8 mouse cellular contexts compared by ENCODE assay signal in genomic region chr6:129532556-129532941, GRCm38 (mm10). TPM values are rescaled to one million over a fixed set of nuclear protein-coding genes. Genes with fewer than 3 reads are reported as not detected.
DNase-seq lines count a peak whose midpoint lies in the region; ATAC-seq and TF ChIP-seq lines count a peak whose summit lies in the region.

No protein-coding gene starts in this region.

- peaks cover 2 to 4% of the 10 kb centered on the region in 2 experiments; a peak in 1 of 4 replicates for H3K27me3 ChIP-seq in MEL (ENCODE audit: control insufficient read depth in 1 of 2, insufficient read depth in 2 of 2, low read length in 2 of 2)
- H3K27me3 ChIP-seq in forebrain, postnatal 0 days (ENCODE audit: insufficient read depth, low read length): no peaks in the 10 kb centered on the region
- no peaks in the 10 kb centered on the region for H3K27me3 ChIP-seq in lung, embryonic 16.5 days (ENCODE audit: control insufficient read depth, insufficient read depth, low read depth, low read length)

- no peak for TF ChIP-seq CTCF in MEL (IDR thresholded peaks at IDR 0.05 in 2 of 3, conservative IDR thresholded peaks at IDR 0.05 in 1 of 3; ENCODE audit: control insufficient read depth in 1 of 3, insufficient read depth in 1 of 3, low read depth in 2 of 3, low read length in 3 of 3, poor library complexity in 1 of 3, severe bottlenecking in 1 of 3)
- TF ChIP-seq CTCF in forebrain, postnatal 0 days (IDR thresholded peaks at IDR 0.05; ENCODE audit: low read depth): peak; percentile 47
- peak; percentile 51 for TF ChIP-seq CTCF in layer of hippocampus, adult 2 months (conservative IDR thresholded peaks at IDR 0.05)
- no peak for TF ChIP-seq CTCF in olfactory bulb, adult 2 months (IDR thresholded peaks at IDR 0.05; ENCODE audit: insufficient read depth, low read depth, low read length)

- peak overlapping the region; percentile 85 for H3K9ac ChIP-seq in MEL (ENCODE audit: control insufficient read depth, low read depth, low read length, poor library complexity, severe bottlenecking)
- H3K9ac ChIP-seq in forebrain, postnatal 0 days: peak overlapping the region; percentile 92
- H3K9ac ChIP-seq in lung, embryonic 16.5 days (ENCODE audit: low read length): peak overlapping the region; percentile 30; the same call in 1 of the 2 replicates

- H3K27ac ChIP-seq in MEL (ENCODE audit: control insufficient read depth, low read depth, low read length): no peak overlapping the region
- peak overlapping the region; percentile 91 for H3K27ac ChIP-seq in forebrain, postnatal 0 days (ENCODE audit: low read depth, low read length)
- H3K27ac ChIP-seq in layer of hippocampus, adult 2 months: peak overlapping the region; percentile 99
- H3K27ac ChIP-seq in lung, embryonic 16.5 days (ENCODE audit: low read length): peak overlapping the region; percentile 4; the same call in 1 of the 2 replicates
- peak overlapping the region; percentile 99 for H3K27ac ChIP-seq in olfactory bulb, adult 2 months (ENCODE audit: insufficient read depth, low read depth, low read length)

- 22% methylated on average over 7 of the region's 7 CpGs for WGBS in forebrain, postnatal 0 days
- WGBS in lung, embryonic 16.5 days: 26% methylated on average over 7 of the region's 7 CpGs
- 15% methylated on average over 7 of the region's 7 CpGs for WGBS in olfactory bulb, adult 2 months

- H3K4me2 ChIP-seq in forebrain, postnatal 0 days (ENCODE audit: low read depth): peak overlapping the region; percentile 73
- H3K4me2 ChIP-seq in lung, embryonic 16.5 days (ENCODE audit: low read depth, low read length): peak overlapping the region; percentile 83

- no peak for TF ChIP-seq POLR2A in MEL (IDR thresholded peaks at IDR 0.05; ENCODE audit: control insufficient read depth in 1 of 2, insufficient read depth in 1 of 2, low read depth in 1 of 2, low read length in 2 of 2, poor library complexity in 1 of 2)
- TF ChIP-seq POLR2A in olfactory bulb, adult 2 months (IDR thresholded peaks at IDR 0.05; ENCODE audit: insufficient read depth, low read depth, low read length): no peak

- H3K9me3 ChIP-seq in MEL (replicated peaks; ENCODE audit: insufficient read depth, low read length): no peaks in the 10 kb centered on the region
- no peaks in the 10 kb centered on the region for H3K9me3 ChIP-seq in forebrain, postnatal 0 days (ENCODE audit: low read length)
- H3K9me3 ChIP-seq in lung, embryonic 16.5 days (ENCODE audit: control insufficient read depth, low read length): no peaks in the 10 kb centered on the region

- peaks cover 11 to 17% of the 10 kb centered on the region in 2 experiments for H3K4me1 ChIP-seq in MEL (ENCODE audit: control insufficient read depth in 1 of 2, insufficient read depth in 2 of 2, low read length in 2 of 2)
- H3K4me1 ChIP-seq in forebrain, postnatal 0 days (ENCODE audit: insufficient read depth): peaks cover 17% of the 10 kb centered on the region
- H3K4me1 ChIP-seq in lung, embryonic 16.5 days (replicated peaks; ENCODE audit: control insufficient read depth, insufficient read depth, low read length): peaks cover 20% of the 10 kb centered on the region
- peaks cover 2% of the 10 kb centered on the region; the same call in 1 of the 2 replicates for H3K4me1 ChIP-seq in olfactory bulb, adult 2 months (ENCODE audit: control insufficient read depth, insufficient read depth, low read length)

- TF ChIP-seq EP300 in MEL (IDR thresholded peaks at IDR 0.05; ENCODE audit: low read depth in 1 of 2, low read length in 2 of 2): no peak

- DNase-seq in MEL (ENCODE audit: low read depth, low spot score): peak; percentile 37
- peak; percentile 68 for DNase-seq in cerebellum, adult 11-12 months
- DNase-seq in forebrain, postnatal 0 days: no peak
- peak; percentile 83 for DNase-seq in heart, postnatal 4 days
- no peak for DNase-seq in layer of hippocampus, adult 2 months (ENCODE audit: low spot score in 2 of 2)
- DNase-seq in thymus, postnatal 36 days: no peak

- no peak for TF ChIP-seq RAD21 in MEL (IDR thresholded peaks at IDR 0.05; ENCODE audit: low read depth, low read length)

- peak; percentile 40 for ATAC-seq in forebrain, postnatal 0 days
- ATAC-seq in lung, embryonic 16.5 days (ENCODE audit: low read depth): peak; percentile 56

- peaks cover 27% of the 10 kb centered on the region for H3K79me2 ChIP-seq in MEL (ENCODE audit: control insufficient read depth, insufficient read depth, low read length, poor library complexity)

- H3K36me3 ChIP-seq in MEL (ENCODE audit: control insufficient read depth in 1 of 2, insufficient read depth in 2 of 2, low read length in 2 of 2): peaks cover 0 to 13% of the 10 kb centered on the region in 2 experiments; a peak in 3 of 4 replicates
- peaks cover 3% of the 10 kb centered on the region; the same call in 1 of the 2 replicates for H3K36me3 ChIP-seq in forebrain, postnatal 0 days (ENCODE audit: insufficient read depth)
- H3K36me3 ChIP-seq in lung, embryonic 16.5 days (ENCODE audit: control insufficient read depth, insufficient read depth, low read length): no peaks in the 10 kb centered on the region

- peak overlapping the region; percentile 95 to 96 for H3K4me3 ChIP-seq in MEL (ENCODE audit: control insufficient read depth in 1 of 2, insufficient read depth in 1 of 2, low read depth in 2 of 2, low read length in 2 of 2)
- H3K4me3 ChIP-seq in forebrain, postnatal 0 days (ENCODE audit: low read depth, low read length): peak overlapping the region; percentile 91
- peak overlapping the region; percentile 87 for H3K4me3 ChIP-seq in layer of hippocampus, adult 2 months
- H3K4me3 ChIP-seq in lung, embryonic 16.5 days (ENCODE audit: low read length): peak overlapping the region; percentile 67
- peak overlapping the region; percentile 97 for H3K4me3 ChIP-seq in olfactory bulb, adult 2 months (ENCODE audit: insufficient read depth, low read depth, low read length)

TF ChIP-seq in MEL, 35 proteins besides CTCF, POLR2A, EP300 and RAD21 (continues in another document):
- TF ChIP-seq UBTF (IDR thresholded peaks at IDR 0.05; ENCODE audit: borderline replicate concordance, insufficient read depth, low read depth, low read length) (no peak), CHD2 (IDR thresholded peaks at IDR 0.05; ENCODE audit: low read length) (no peak)

RNA-seq across cellular contexts. Expression of gene Gabarapl1, which starts 0.4 kb away (rescaled TPM):
- total RNA-seq in MEL (2012; rRNA removed): 61.3 and 65.7 TPM in 2 replicates
- 10 to 100 TPM in 1 of 2 experiments, not detected in 1; 99.5 TPM for polyA plus RNA-seq in MEL (2012; ENCODE audit: insufficient read depth in 1 of 2, insufficient read length in 2 of 2, low read depth in 1 of 2, low replicate concordance in 2 of 2, missing spikeins in 1 of 2)
- 275 and 288 TPM in 2 replicates for total RNA-seq in forebrain, postnatal 0 days (2014; rRNA removed)
- 243 and 276 TPM in 2 replicates for polyA plus RNA-seq in forebrain, postnatal 0 days (2015; fragmentation: Nextera tagmentation; extraction: Ambion mirVana)
- total RNA-seq in heart, postnatal 4 days (2021): 10 to 100 TPM; 40.0 to 40.2 TPM
- 100 to 1,000 TPM; 675 to 689 TPM for total RNA-seq in layer of hippocampus, adult 2 months (2021)
- 48.0 and 48.3 TPM in 2 replicates for polyA plus RNA-seq in lung, embryonic 16.5 days (2015; fragmentation: Nextera tagmentation; extraction: Ambion mirVana)
- 169 TPM in 1 of 2 replicates, not detected in the other for polyA plus RNA-seq in olfactory bulb, adult 2 months (2012; ENCODE audit: insufficient read depth, insufficient read length, low replicate concordance, missing spikeins)

RNA-seq across cellular contexts. Expression of gene Tmem52b, which starts 20.2 kb away (rescaled TPM):
- not detected in 2 replicates for total RNA-seq in MEL (2012; rRNA removed)
- polyA plus RNA-seq in MEL (2012; ENCODE audit: insufficient read depth in 1 of 2, insufficient read length in 2 of 2, low read depth in 1 of 2, low replicate concordance in 2 of 2, missing spikeins in 1 of 2): not detected
- total RNA-seq in forebrain, postnatal 0 days (2014; rRNA removed): not detected in 2 replicates
- not detected in 2 replicates for polyA plus RNA-seq in forebrain, postnatal 0 days (2015; fragmentation: Nextera tagmentation; extraction: Ambion mirVana)
- not detected for total RNA-seq in heart, postnatal 4 days (2021)
- not detected for total RNA-seq in layer of hippocampus, adult 2 months (2021)
- polyA plus RNA-seq in lung, embryonic 16.5 days (2015; fragmentation: Nextera tagmentation; extraction: Ambion mirVana): 0.09 TPM in 1 of 2 replicates, not detected in the other
- polyA plus RNA-seq in olfactory bulb, adult 2 months (2012; ENCODE audit: insufficient read depth, insufficient read length, low replicate concordance, missing spikeins): not detected in 2 replicates

RNA-seq across cellular contexts. Expression of gene Olr1, which starts 25.6 kb away (rescaled TPM):
- total RNA-seq in MEL (2012; rRNA removed): 0.03 TPM in 1 of 2 replicates, not detected in the other
- under 1 TPM in 1 of 2 experiments, not detected in 1; 0.06 TPM for polyA plus RNA-seq in MEL (2012; ENCODE audit: insufficient read depth in 1 of 2, insufficient read length in 2 of 2, low read depth in 1 of 2, low replicate concordance in 2 of 2, missing spikeins in 1 of 2)
- total RNA-seq in forebrain, postnatal 0 days (2014; rRNA removed): 0.10 TPM in 1 of 2 replicates, not detected in the other
- polyA plus RNA-seq in forebrain, postnatal 0 days (2015; fragmentation: Nextera tagmentation; extraction: Ambion mirVana): not detected in 2 replicates
- total RNA-seq in heart, postnatal 4 days (2021): under 1 TPM; 0.26 to 0.41 TPM
- not detected for total RNA-seq in layer of hippocampus, adult 2 months (2021)
- 0.11 and 0.15 TPM in 2 replicates for polyA plus RNA-seq in lung, embryonic 16.5 days (2015; fragmentation: Nextera tagmentation; extraction: Ambion mirVana)
- polyA plus RNA-seq in olfactory bulb, adult 2 months (2012; ENCODE audit: insufficient read depth, insufficient read length, low replicate concordance, missing spikeins): not detected in 2 replicates

RNA-seq across cellular contexts. Expression of gene Klre1, which starts 45.2 kb away (rescaled TPM):
- total RNA-seq in MEL (2012; rRNA removed): not detected in 2 replicates
- polyA plus RNA-seq in MEL (2012; ENCODE audit: insufficient read depth in 1 of 2, insufficient read length in 2 of 2, low read depth in 1 of 2, low replicate concordance in 2 of 2, missing spikeins in 1 of 2): not detected
- not detected in 2 replicates for total RNA-seq in forebrain, postnatal 0 days (2014; rRNA removed)
- 0.18 TPM in 1 of 2 replicates, not detected in the other for polyA plus RNA-seq in forebrain, postnatal 0 days (2015; fragmentation: Nextera tagmentation; extraction: Ambion mirVana)
- total RNA-seq in heart, postnatal 4 days (2021): not detected
- total RNA-seq in layer of hippocampus, adult 2 months (2021): not detected
- polyA plus RNA-seq in lung, embryonic 16.5 days (2015; fragmentation: Nextera tagmentation; extraction: Ambion mirVana): not detected in 2 replicates
- not detected in 2 replicates for polyA plus RNA-seq in olfactory bulb, adult 2 months (2012; ENCODE audit: insufficient read depth, insufficient read length, low replicate concordance, missing spikeins)

RNA-seq across cellular contexts. Expression of gene Klrd1, which starts 59.0 kb away (rescaled TPM):
- not detected in 2 replicates for total RNA-seq in MEL (2012; rRNA removed)
- polyA plus RNA-seq in MEL (2012; ENCODE audit: insufficient read depth in 1 of 2, insufficient read length in 2 of 2, low read depth in 1 of 2, low replicate concordance in 2 of 2, missing spikeins in 1 of 2): not detected
- not detected in 2 replicates for total RNA-seq in forebrain, postnatal 0 days (2014; rRNA removed)
- not detected in 2 replicates for polyA plus RNA-seq in forebrain, postnatal 0 days (2015; fragmentation: Nextera tagmentation; extraction: Ambion mirVana)
- total RNA-seq in heart, postnatal 4 days (2021): not detected
- not detected for total RNA-seq in layer of hippocampus, adult 2 months (2021)
- 0.51 and 2.0 TPM in 2 replicates for polyA plus RNA-seq in lung, embryonic 16.5 days (2015; fragmentation: Nextera tagmentation; extraction: Ambion mirVana)
- not detected in 2 replicates for polyA plus RNA-seq in olfactory bulb, adult 2 months (2012; ENCODE audit: insufficient read depth, insufficient read length, low replicate concordance, missing spikeins)

Comparison
In these comparisons a context has a peak if more than half of its experiments do, and no peak if none do; other contexts are left out.
1. DNase-seq: peak in MEL (single experiment), cerebellum, adult 11-12 months (single experiment) and heart, postnatal 4 days (single experiment); none in forebrain, postnatal 0 days (single experiment), layer of hippocampus, adult 2 months (0 of 2) and thymus, postnatal 36 days (0 of 2).
2. H3K9ac ChIP-seq: peak in every context shown above with its lines; median percentile 92 in forebrain, postnatal 0 days; 85 in MEL; 30 in lung, embryonic 16.5 days.
3. CTCF ChIP-seq: peak in forebrain, postnatal 0 days (single experiment) and layer of hippocampus, adult 2 months (single experiment); none in MEL (0 of 3) and olfactory bulb, adult 2 months (single experiment).
4. Peak in every context shown above with its lines, with median percentiles within 50 percentile points of each other: H3K4me3 ChIP-seq.